Mouse (Mus musculus) adrenal gland, adult (tissue): ENCODE measurements around the gene Gpc5.
A peak's percentile ranks its signal among the peaks of the same experiment; 100 is the strongest.

Source experiments
- DNase-seq, 2 experiments: peaks; one replicate each; pipeline ENCODE4 v3.0.0; 2022 to 2023; ENCODE audit warnings: low spot score in 1 of 2; ENCODE audit not compliant: inconsistent age in 2 of 2

The Gpc5 gene

DNA sequence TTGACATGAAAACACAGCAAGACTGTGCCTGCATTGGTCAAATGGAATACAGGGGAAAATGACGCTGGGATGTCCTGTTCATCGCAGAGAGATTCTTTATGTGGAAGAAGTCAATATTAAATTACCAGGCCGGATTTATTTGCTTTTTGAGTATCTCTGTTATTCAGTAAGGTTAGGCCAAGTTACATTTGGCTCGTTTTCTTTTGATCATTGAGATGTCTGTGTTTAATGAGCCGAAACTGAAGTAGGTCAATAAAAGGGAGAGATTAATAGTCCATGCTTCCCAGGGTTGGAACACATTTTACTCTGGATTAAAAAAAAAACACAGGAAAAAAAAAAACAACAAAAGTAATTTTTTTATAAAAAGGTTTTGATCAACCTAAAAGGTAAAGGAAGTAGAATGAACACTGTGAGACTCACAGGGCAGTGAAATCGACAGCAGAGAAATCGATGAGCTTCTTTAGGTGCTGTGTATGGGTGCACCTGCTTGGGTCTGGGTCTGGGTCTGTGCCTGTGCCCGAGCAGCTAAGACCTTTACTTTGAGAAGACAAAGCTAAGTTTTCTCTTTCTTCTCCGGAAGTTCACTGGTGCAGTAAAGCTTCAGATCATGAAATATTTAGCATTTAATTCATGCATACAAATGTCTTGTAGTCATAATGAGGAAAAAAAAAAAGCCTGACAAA, 8.7 kb downstream of the Gpc5 start:
- DNase-seq = no peak

DNA sequence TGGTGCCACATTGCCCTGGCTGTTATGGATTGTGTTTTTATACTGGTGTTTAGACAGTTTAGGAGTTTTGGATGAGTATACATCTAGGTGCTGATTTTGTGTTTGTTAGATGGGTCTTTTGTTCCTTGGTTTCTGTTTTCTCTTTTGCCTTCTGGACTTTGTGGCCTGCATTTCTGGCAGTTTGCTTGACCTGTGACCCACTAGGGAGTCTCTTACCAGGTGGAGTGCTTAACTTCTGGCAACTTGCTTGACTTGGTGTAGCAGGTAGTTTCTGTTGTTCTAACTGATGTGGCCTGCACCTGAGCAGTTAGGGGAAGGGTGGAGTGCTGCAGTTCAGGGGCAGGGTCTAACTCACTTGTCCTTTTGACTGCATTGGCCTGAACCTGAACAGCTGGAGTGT, 14.3 kb downstream of the Gpc5 start:
- DNase-seq = no peak

DNA sequence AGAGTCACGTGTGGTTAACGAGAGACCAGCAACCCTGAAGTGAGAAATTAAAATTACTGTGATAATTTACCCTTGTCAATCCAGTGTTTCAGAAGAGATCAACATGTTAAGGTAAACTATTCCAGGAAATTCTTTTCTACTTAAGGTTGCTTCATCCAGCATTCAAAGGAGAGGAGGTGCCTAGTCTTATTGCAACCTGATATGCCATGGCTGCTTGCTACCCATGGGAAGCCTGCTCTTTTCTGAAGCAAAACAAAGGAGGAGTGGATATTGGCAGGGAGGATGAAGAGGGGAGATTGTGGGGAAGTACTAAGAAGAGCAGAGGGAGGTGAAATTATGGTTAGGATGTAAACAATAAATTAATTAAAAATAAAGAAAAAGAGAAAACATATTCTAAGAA, 15.5 kb downstream of the Gpc5 start:
- DNase-seq = no peak

DNA sequence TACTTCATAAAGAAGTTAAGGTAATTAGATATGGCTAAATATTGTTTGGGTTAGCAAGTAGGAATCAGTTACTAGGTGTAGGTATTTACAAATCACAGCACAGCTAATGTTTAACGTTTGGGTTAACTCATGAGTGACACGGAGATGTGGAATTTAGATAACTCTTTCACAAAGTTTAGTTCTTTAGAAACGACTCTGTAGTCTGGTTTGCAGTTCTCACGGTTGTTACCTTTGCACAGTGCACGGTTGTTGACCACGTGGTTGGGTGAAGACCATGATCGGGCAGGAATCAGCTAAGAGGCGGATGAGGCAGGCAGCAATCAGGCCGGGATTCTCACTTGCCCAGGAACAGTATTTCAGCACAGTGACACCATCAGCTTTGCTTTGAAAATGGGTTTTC, 26.6 kb downstream of the Gpc5 start:
- DNase-seq = no peak

DNA sequence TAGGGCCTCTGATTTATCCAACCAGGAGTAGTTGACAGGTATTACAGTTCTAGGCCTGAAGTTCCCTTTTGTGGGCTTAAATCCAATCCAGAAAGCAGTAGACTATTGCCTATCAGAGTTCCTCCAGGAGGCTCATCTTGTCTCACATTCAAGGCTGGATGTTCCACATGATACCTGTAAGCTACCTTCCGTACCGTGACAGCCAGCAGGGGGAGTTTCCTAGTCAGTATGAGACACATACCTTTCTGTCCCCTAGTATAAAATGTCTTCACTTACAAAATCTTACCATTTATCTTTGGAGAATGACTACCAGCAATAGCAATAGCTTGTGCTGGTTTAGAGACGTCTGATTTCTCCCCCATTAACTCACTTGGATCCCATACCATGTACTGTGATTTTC, 56.8 kb downstream of the Gpc5 start:
- DNase-seq = no peak

DNA sequence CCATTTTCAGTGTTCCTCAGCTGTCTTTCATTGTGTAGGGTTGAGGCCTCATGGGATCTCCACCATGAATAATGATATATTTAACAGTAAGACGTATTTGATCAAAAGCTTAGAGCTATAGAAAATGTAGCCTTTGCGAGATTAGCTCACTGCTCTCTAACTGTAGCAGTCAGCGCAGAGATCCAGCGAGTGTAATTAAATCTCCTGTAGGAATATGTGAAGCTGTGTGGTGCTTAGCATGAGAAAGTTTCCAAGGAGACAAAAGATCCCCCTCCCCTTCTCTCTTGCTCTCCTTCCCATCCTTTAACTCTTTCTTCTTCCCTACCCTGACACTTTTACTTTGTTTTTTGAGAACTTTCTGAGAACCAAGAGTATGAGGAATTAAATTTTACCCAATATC, 64.6 kb downstream of the Gpc5 start:
- DNase-seq = no peak

DNA sequence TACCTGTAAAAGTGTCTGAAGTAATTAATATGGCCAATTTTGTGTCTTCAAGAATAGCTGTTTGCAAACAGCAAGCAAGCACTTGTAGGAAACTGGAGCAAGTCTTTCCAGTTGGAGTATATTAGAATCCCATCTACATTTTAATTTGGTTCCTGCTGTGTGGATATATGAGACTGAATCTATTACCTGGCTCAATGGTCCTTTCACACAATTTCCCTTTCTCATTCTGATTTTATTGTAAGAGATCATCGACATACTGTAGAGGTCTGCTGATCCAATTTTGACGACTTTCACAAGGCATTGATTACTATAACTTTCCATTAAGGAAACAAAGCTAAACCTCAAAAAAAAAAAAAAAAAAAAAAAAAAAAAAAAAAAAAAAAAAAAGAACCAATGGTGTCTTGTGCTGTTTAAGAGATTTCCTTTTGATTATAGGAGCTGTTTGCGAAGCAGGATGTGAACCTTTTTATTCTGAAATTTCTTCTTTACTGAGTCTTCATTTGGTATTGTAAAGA, 85.4 kb downstream of the Gpc5 start:
- DNase-seq = no peak

DNA sequence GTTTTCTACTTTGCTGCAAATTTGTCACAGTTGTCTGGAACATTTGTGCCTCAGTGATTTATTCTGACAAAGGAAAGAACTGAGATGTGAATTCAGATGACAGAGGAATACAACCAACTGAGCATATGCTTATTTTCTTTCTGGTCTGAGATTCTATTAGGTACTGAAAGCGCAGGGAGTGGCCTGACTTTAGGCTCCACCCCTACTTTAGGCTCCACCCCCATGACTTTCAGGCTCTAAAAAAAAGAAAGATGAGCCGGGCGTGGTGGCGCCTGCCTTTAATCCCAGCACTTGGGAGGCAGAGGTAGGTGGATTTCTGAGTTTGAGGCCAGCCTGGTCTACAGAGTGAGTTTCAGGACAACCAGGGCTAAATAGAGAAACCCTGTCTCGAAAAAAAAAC, 87.9 kb downstream of the Gpc5 start:
- no peak for DNase-seq

DNA sequence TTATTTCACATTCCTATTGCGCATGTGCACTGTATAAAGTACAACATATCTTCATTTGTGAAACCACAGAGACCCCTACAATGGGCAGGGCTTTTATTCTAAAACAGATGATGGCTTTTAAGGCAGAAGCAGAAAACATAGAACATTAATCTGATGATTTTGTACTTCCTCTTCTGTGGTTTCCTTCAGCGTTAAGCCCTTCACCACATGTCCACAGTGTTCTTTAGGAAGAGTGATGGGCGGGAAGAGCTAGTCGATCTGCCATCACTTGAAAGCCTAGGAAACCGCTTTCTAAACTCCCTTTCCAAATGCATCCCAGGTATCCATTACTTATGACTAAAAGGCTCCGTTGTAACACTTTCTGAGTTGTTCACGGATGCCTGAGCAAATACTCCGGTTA, 96.2 kb downstream of the Gpc5 start:
- DNase-seq = no peak

DNA sequence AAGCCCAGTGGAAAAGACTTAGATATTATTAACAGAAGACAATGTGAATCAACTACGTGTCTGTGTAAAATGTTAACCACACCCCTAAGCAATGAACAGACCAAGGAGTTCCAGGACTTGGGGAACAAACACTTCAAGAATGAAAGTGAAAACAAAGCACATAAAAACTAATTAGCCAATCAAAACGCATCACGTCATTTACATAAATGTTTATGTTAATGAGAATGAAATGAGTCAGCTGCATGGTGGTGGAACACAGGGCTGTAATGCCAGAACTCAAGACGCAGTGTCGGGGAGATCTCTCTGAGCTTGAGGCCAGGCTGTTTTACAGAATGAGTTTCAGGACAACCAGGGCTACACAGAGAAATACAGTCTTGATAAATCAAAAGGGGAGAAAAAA, 136.1 kb downstream of the Gpc5 start:
- no peak for DNase-seq

DNA sequence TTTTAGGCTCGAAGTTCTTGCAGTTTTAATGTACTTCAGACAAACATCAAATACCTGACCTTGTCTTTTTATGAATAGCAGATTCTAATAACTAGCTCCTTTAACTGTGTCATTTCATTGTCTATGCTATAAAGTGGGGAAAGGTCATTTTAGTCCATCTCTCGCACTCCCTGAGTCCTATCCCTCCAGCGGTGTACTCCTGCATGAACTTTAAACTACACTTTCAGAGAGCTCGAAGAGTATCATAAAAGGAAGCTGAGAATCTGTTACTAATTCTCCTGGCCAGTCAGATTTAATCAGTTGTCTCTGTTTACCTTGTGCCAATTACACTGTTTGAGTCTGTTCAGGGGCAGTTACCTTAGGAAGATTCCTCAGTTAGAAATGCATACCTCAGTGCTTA, 144.4 kb downstream of the Gpc5 start:
- no peak for DNase-seq

DNA sequence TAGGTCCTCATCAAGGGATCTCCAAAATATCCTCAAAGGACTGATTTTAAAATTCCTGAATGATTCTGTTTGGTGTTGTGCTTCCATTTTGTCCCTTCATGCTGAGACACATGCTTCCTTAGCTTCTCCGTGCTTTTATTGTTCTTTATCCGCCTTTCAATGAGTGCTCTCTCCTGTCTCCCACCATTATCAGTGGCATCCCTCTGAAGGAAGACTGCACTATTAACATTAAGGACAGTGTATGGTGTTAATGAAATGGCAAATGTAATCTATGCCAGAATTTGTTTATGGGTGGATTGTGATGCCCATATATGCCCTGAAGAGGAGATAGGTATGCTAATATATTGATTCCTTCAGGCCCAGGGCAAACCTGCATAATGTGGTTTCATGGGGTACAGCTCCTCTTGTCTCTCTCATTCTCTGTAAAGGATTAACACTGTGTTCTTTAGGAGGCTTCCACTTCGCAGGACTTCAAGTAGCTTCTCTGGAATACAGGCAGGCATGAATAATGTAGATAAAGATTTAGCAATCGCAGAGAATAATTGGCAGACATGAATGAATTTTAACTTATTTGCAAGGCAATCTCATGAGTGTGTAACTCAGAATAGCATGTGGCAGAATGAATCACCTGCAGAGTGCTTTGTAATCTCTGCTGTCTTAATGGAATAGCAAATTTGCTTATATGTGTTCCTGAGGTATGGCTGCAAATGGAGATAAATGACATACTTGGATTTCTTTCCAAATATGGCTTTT, 148.8 kb downstream of the Gpc5 start:
- DNase-seq = no peak

DNA sequence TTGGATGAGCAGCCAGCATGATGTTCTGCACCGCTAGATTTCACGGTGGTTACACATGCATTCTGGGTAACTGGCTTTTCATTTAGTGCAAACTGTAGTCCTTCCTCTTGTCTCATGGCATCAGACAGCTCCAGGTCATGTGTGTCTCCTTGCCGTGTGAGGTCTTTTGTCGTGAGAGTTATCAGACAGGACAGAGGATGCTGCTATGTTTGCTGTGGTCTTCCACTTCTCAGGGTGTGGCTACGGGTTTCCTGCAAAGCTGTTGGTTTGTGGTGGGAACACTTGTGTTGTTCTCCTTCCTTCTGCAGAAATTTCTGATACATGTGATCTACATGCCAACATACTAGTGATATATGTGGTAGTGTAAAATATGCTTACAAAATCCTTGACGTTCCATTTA, 158.5 kb downstream of the Gpc5 start:
- no peak for DNase-seq

DNA sequence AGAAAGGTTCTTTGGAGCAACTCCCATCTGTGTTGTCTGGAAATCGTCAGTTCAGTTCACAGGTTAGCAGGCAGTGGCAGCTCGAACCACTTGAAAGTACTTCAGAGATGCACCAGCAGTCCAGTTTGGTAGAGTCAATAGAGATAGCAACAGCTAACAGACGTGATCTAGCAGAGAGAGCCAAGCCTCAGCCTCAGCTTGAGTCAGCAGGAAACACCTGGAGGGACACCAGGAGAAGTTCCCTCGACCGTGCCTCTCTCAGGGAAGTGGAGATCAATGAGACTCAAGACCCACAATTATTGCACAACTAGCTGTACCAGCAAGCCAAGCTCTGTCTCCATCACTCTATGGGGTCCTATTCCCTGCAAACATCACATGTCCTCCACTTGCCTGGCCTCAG, 159.8 kb downstream of the Gpc5 start:
- no peak for DNase-seq

DNA sequence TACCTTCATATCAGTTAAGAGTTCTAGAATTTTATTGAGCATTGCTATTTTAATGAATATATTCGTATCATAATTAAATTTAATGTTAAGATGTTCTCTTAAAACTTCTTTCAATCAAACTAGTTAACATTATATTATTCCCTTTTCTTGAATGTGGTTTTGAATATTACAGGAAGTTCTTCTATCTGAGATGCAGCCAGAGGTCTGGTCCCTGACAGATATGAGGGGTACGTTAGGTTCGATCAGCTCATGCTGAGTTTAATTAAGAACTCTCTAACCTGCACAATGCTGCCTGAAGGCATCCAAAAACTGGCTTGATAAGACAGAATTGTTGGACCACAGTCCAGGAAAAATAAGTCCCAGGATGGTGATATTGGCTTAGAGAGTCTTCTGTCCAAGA, 161.1 kb downstream of the Gpc5 start:
- DNase-seq = no peak

DNA sequence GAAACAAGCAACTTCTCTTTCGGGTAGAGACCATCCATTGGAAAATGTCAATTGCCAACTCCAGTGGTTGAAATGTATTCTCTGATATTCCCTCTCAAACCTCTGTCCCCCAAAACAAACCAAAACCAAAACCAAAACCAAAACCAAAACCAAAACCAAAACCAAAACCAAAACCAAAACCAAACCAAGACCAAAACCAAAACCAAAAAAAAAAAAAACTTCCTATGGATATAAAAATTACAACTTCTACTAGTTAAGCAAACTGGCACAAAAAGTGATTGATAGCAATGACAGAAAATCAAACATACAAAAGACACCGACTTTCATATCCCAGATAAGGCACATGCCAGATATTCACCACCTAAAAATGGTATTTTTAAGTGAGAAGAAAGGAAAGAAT, 161.7 kb downstream of the Gpc5 start:
- no peak for DNase-seq

DNA sequence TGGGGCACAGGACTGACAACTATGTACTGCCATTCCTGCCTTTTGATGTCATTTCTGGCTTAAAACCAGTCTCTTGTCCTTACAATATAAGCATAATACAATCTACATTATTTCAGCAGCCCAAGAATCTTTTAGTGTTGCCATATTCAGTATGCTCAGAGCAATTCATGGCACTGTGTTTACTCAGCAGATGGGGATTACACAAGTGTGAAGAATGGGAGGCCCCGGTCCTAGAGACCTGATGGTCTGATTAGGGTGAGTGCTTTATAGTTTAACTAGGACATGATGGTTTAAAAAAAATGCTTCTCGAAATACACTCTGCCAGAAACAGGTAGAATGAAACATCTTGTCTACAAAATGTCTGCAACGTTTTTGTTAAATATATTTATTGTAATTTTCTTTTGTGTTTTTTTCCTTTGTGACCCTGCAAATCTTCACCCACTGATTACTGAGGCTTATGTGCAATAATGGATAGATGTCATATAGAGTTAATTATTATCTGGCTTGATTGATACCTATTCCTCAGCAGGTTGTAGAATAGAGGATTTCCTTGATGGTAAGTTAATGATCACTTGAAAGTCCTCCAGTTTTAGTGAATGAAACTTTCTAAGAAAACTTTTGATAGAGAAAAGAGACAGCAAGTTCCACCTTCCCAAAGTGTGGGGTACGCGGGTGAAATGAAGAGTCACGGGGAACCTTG, 177.8 kb downstream of the Gpc5 start:
- no peak for DNase-seq

DNA sequence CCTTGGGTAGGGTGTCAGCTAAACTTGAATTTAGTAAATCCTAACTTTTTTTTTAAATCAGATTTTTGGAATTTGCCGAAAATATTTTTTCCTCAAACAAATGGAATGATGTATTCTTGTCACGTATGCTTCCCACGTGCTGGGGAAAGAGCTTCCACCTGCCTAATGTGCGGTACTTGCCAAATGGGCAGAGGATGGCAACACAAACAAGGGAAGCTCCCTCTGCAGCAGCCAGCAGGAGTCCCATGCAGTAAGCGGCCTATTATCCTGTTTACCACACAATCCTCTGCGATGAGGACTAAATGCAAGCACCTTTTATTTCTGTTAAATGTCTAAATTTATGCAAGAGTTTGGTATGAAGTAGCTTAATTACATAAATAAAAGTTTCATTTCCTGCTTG, 178.4 kb downstream of the Gpc5 start:
- no peak for DNase-seq

DNA sequence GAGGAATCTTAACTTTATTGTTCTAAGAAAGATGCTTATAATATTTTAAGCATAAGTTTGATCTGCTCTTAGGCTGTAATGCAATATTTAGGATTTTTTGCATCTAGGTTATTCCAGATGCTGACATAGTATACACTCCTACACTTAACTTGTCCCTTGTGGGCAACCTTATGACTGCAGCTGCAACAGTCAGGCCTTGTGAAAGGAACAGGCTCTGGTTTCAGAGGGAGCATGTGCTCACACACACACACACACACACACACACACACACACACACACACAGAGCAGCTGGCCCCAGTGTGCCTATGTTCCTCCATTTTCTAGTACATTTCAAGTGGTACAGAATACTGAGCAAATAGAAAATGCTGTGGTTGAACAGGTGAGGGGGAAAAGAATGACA, 190.8 kb downstream of the Gpc5 start:
- no peak for DNase-seq

DNA sequence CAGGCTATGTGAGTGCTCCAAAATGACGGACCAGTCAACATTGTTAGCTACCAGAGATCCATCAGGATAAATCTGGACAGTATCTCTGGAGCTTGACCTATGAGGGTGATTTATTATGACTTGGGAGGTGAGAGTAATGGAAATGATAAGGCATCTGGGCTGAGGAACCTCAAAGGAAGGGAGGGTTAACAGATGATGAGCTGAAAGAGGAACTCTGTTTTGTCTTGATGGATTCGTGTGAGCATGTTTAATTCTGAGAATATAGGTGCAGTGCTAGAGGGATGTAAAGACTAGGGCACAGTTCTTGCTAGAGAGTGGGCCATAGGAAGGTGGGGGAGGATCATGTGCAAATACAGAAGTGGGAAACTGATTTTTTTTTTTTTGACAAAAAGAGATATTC, 232.2 kb downstream of the Gpc5 start:
- no peak for DNase-seq

DNA sequence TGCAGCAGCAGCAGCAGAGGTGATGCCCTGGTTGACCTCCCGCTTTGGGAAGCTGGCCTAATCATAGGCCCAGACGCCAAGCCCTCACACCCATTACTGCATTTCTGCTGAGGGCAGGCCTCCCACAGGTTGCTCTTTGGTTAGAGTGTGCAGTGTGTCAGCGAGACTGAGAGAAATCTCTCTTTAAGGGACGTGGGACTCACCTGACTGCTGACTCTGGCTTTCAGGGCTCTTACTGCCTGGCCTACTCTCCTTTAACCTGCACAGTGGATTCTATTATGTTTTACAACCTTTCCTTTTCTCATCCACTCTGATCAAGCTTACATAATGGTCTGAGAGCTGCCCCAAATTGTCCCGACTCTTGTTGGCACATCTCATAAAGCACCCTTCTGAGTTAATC, 234.4 kb downstream of the Gpc5 start:
- DNase-seq = no peak

DNA sequence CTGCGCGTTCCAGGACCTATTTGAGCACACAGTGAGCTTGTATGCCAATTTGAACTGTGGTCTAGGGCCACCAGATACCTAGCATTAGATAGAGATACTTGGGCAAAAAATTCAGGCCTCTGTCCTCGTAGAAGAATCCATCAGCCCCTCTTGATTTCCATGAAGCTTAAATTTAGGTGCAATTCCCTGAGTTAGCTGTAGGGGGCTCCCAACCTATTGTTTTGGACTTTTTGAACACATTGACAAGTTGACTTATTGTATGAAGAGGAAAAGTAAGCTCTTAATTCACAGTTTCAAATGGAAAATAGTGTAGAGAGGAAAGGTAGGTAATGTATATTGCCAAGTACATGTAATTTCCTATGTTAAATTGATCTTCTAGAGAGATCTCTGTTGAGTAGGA, 247.1 kb downstream of the Gpc5 start:
- DNase-seq = peak in 1 of 2 experiments; percentile 19
